Mouse (Mus musculus) E14TG2a.4 (cell line): ENCODE results near the gene Synj1.

Source experiments
- CTCF ChIP-seq: conservative IDR thresholded peaks from 2 replicates; pipeline ENCODE4 v1.5.1; 2014; ENCODE audit warnings: low read length
- NANOG ChIP-seq: IDR thresholded peaks from 2 replicates; pipeline ENCODE4 v1.6.1; 2014; ENCODE audit warnings: borderline replicate concordance, low read length, mixed read lengths

GRCm38 (mm10) chr16:91023384-91023783 lies 12.3 kb upstream of the Synj1 start:
- TF ChIP-seq CTCF, result peak; percentile 77
- no peak for TF ChIP-seq NANOG
